Mouse (Mus musculus) CH12.LX (cell line): ENCODE measurements around the gene Ccdc86. TPM values are rescaled to one million over a fixed set of nuclear protein-coding genes. Genes with fewer than 3 reads are reported as not detected.

ENCODE experiments used
- DNase-seq: peaks from one replicate; pipeline ENCODE4 v3.0.0-alpha.2; 2013; ENCODE audit errors: extremely low read depth
- H3K27ac ChIP-seq: 2 replicates; pipeline ENCODE4 v1.5.1; 2012; ENCODE audit warnings: low read depth, mild to moderate bottlenecking, control low read depth, moderate library complexity; ENCODE audit not compliant: insufficient read depth
- H3K27me3 ChIP-seq: replicated peaks from 2 replicates; pipeline ENCODE3; 2012; ENCODE audit warnings: inconsistent platforms
- H3K36me3 ChIP-seq, 2 experiments: replicated peaks in 1 of 2; 2 replicates each; pipeline versions ENCODE3 to v1.6.1; 2012; ENCODE audit warnings: inconsistent platforms in 1 of 2, low read length in 1 of 2, mild to moderate bottlenecking in 1 of 2, mixed read lengths in 1 of 2, moderate library complexity in 1 of 2; ENCODE audit not compliant: control insufficient read depth in 1 of 2, insufficient read depth in 1 of 2
- H3K4me1 ChIP-seq, 2 experiments: 2 replicates each; pipeline ENCODE4 v1.6.1; 2012; ENCODE audit warnings: inconsistent platforms in 1 of 2, moderate library complexity in 1 of 2; ENCODE audit not compliant: insufficient read depth in 2 of 2, control insufficient read depth in 1 of 2
- H3K4me2 ChIP-seq: 2 replicates; pipeline ENCODE4 v1.6.1; 2012; ENCODE audit warnings: low read depth, mild to moderate bottlenecking, control low read depth; ENCODE audit not compliant: poor library complexity, insufficient read depth, severe bottlenecking
- H3K4me3 ChIP-seq, 3 experiments: fragments of 150-350 bp in 1 of 3; sonication (generic) in 1 of 3; replicated peaks in 1 of 3; 2 replicates each; pipeline versions ENCODE3 to v1.5.1; 2011 to 2012; ENCODE audit warnings: low read depth in 2 of 3, low read length in 2 of 3, mild to moderate bottlenecking in 2 of 3, moderate library complexity in 2 of 3, control low read depth in 1 of 3, improper control_type of control experiment in 1 of 3, inconsistent platforms in 1 of 3, mixed read lengths in 1 of 3; ENCODE audit not compliant: poor library complexity in 1 of 3
- H3K79me2 ChIP-seq: replicated peaks from 2 replicates; pipeline ENCODE4 v1.6.1; 2012; ENCODE audit warnings: mild to moderate bottlenecking, moderate library complexity; ENCODE audit not compliant: control insufficient read depth, poor library complexity, insufficient read depth, severe bottlenecking; ENCODE audit errors: extremely low read depth
- H3K9ac ChIP-seq: 2 replicates; pipeline ENCODE4 v1.6.1; 2012; ENCODE audit warnings: low read depth, mild to moderate bottlenecking, control low read depth, moderate library complexity; ENCODE audit not compliant: insufficient read depth
- H3K9me3 ChIP-seq: replicated peaks from 2 replicates; pipeline ENCODE3; 2012; ENCODE audit warnings: low read length, inconsistent platforms, mixed read lengths
- BHLHE40 ChIP-seq: IDR thresholded peaks from 2 replicates; pipeline ENCODE4 v1.6.1; 2011; ENCODE audit warnings: mild to moderate bottlenecking, low read depth, low read length, improper control_type of control experiment
- CTCF ChIP-seq, 2 experiments: IDR thresholded peaks in 1 of 2; conservative IDR thresholded peaks in 1 of 2; 2 replicates each; pipeline ENCODE4 v1.5.1; 2011 to 2012; ENCODE audit warnings: low read depth in 2 of 2, low read length in 2 of 2, improper control_type of control experiment in 1 of 2, inconsistent platforms in 1 of 2, mild to moderate bottlenecking in 1 of 2, moderate library complexity in 1 of 2
- E2F4 ChIP-seq: IDR thresholded peaks from 2 replicates; pipeline ENCODE4 v1.6.1; 2011; ENCODE audit warnings: low read depth, low read length, improper control_type of control experiment; ENCODE audit not compliant: insufficient replicate concordance
- ELF1 ChIP-seq: IDR thresholded peaks from 2 replicates; pipeline ENCODE4 v1.6.1; 2014; ENCODE audit warnings: low read depth, mild to moderate bottlenecking, inconsistent platforms, low read length, improper control_type of control experiment
- EP300 ChIP-seq: IDR thresholded peaks from 2 replicates; pipeline ENCODE4 v1.6.1; 2011; ENCODE audit warnings: low read length, improper control_type of control experiment
- ETS1 ChIP-seq: conservative IDR thresholded peaks from 2 replicates; pipeline ENCODE4 v1.6.1; 2012; ENCODE audit warnings: low read depth, mild to moderate bottlenecking, inconsistent platforms, low read length, improper control_type of control experiment, moderate library complexity
- GABPA ChIP-seq: IDR thresholded peaks from 2 replicates; pipeline ENCODE4 v1.6.1; 2012; ENCODE audit warnings: low read depth, low read length, improper control_type of control experiment, inconsistent platforms; ENCODE audit not compliant: insufficient replicate concordance
- HCFC1 ChIP-seq: IDR thresholded peaks from 2 replicates; pipeline ENCODE4 v1.6.1; 2012; ENCODE audit warnings: low read depth, mild to moderate bottlenecking, inconsistent platforms, low read length, improper control_type of control experiment
- IRF4 ChIP-seq: IDR thresholded peaks from 2 replicates; pipeline ENCODE4 v1.6.1; 2014; ENCODE audit warnings: low read depth, mild to moderate bottlenecking, inconsistent platforms, low read length, improper control_type of control experiment
- JUN ChIP-seq: IDR thresholded peaks from 2 replicates; pipeline ENCODE4 v1.6.1; 2011; ENCODE audit warnings: low read depth, mild to moderate bottlenecking, low read length, improper control_type of control experiment, moderate library complexity; ENCODE audit not compliant: insufficient read depth
- JUND ChIP-seq: conservative IDR thresholded peaks from 2 replicates; pipeline ENCODE4 v1.6.1; 2011; ENCODE audit warnings: low read depth, low read length, improper control_type of control experiment
- MAFK ChIP-seq: IDR thresholded peaks from 2 replicates; pipeline ENCODE4 v1.6.1; 2011; ENCODE audit warnings: low read length, improper control_type of control experiment; ENCODE audit not compliant: insufficient replicate concordance
- MAX ChIP-seq: IDR thresholded peaks from 2 replicates; pipeline ENCODE4 v1.6.1; 2011; ENCODE audit warnings: low read length, improper control_type of control experiment
- MEF2A ChIP-seq: IDR thresholded peaks from 2 replicates; pipeline ENCODE4 v1.6.1; 2014; ENCODE audit warnings: low read depth, mild to moderate bottlenecking, inconsistent platforms, low read length, improper control_type of control experiment, borderline replicate concordance
- MYC ChIP-seq: IDR thresholded peaks from 2 replicates; pipeline ENCODE4 v1.6.1; 2011; ENCODE audit warnings: low read depth, mild to moderate bottlenecking, improper control_type of control experiment, low read length
- NELFE ChIP-seq: IDR thresholded peaks from 2 replicates; pipeline ENCODE4 v1.6.1; 2011; ENCODE audit warnings: low read depth, low read length, improper control_type of control experiment
- RAD21 ChIP-seq: IDR thresholded peaks from 2 replicates; pipeline ENCODE4 v1.6.1; 2011; ENCODE audit warnings: low read depth, mild to moderate bottlenecking, low read length, improper control_type of control experiment, moderate library complexity
- SMC3 ChIP-seq: IDR thresholded peaks from 2 replicates; pipeline ENCODE4 v1.6.1; 2011; ENCODE audit warnings: low read depth, low read length, improper control_type of control experiment
- TBP ChIP-seq: conservative IDR thresholded peaks from 2 replicates; pipeline ENCODE4 v1.6.1; 2011; ENCODE audit warnings: low read depth, low read length, improper control_type of control experiment
- ZKSCAN1 ChIP-seq: IDR thresholded peaks from 2 replicates; pipeline ENCODE4 v1.6.1; 2012; ENCODE audit warnings: low read depth, inconsistent platforms, low read length, improper control_type of control experiment, borderline replicate concordance
- ZNF384 ChIP-seq: IDR thresholded peaks from 2 replicates; pipeline ENCODE4 v1.6.1; 2012; ENCODE audit warnings: low read depth, low read length, improper control_type of control experiment, inconsistent platforms
- dilution Hi-C: fragments of 300-500 bp; cut with MboI; formaldehyde crosslinking; loops from 2 replicates; pipeline ENCODE4 v1.14.3; 2020; ENCODE audit warnings: low sequenced_read_pairs; ENCODE audit not compliant: extremely low pct_unique_long_range_greater_than_20kb, extremely low pct_ligation_motif_present
- in situ Hi-C: fragments of 300-500 bp; cut with MboI; formaldehyde crosslinking; loops from 3 replicates; pipeline ENCODE4 v1.14.3; 2019; ENCODE audit warnings: low sequenced_read_pairs, low pct_ligation_motif_present, low pct_unique_long_range_greater_than_20kb, mixed read lengths
- polyA plus RNA-seq: library from polyadenylated mRNA; unstranded; fragments of >175 nt; gene quantifications from 2 replicates; pipeline ENCODE4 v1.2.1, GENCODE M21; 2012; ENCODE audit warnings: low read depth; ENCODE audit not compliant: insufficient read length
- total RNA-seq, 2 experiments: library from RNA; depleted of rRNA; stranded (reverse); fragments of 300-350 nt in 1 of 2; fragments of >200 nt in 1 of 2; gene quantifications; 2 replicates each; pipeline ENCODE4 v1.2.3; 2012 to 2014

Ccdc86 gene
- total and polyA plus RNA-seq, 3 experiments: 9.5 to 44.8 (median 10.8) TPM

DNA sequence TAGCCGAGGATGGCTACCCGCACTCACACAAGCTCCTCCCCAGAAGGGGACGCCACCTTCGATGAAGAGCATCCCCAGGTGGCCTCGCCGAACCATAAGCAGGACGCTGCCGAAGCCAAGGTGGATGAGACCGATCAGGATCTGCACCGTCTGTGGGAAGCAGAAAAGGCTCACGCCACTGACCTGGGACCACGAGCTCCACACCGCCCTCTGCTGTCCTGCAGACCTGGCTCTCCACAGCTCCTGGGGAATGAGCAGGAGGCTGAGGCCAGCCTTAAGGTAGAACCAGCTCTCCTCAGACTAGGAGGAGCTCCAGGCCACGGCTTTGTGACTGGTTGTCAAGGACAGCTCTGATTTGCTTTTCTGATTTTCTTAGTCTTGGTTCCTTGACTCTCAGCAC, 34.1 kb upstream of the Ccdc86 start:
- Histone ChIP-seq H3K79me2 (no peaks in the 10 kb centered on the region), H3K4me1 (peaks cover 4 to 20% of the 10 kb centered on the region in 2 experiments), H3K9ac (no peak overlapping the region), H3K36me3 (no peaks in the 10 kb centered on the region), H3K27ac (no peak overlapping the region), H3K27me3 (peaks cover 2% of the 10 kb centered on the region), H3K4me3 (peak overlapping the region in 1 of 3 experiments; percentile 21), H3K4me2 (peak overlapping the region; percentile 17; the same call in 1 of the 2 replicates), H3K9me3 (no peaks in the 10 kb centered on the region)
- TF ChIP-seq MYC (no peak), SMC3 (peak; percentile 30; the same call in 1 of the 2 replicates), MAX (peak; percentile 27; the same call in 1 of the 2 replicates), ZKSCAN1 (no peak), CTCF (conservative IDR thresholded peaks at IDR 0.05 in 1 of 2, IDR thresholded peaks at IDR 0.05 in 1 of 2; ENCODE audit: low read depth in 2 of 2, low read length in 2 of 2) (peak in 1 of 2 experiments; percentile 61; a peak in 2 of 4 replicates), EP300 (no peak)
- in situ Hi-C loops: no loop called here
- peak; percentile 27 for DNase-seq
- dilution Hi-C loops: no loop called here

DNA sequence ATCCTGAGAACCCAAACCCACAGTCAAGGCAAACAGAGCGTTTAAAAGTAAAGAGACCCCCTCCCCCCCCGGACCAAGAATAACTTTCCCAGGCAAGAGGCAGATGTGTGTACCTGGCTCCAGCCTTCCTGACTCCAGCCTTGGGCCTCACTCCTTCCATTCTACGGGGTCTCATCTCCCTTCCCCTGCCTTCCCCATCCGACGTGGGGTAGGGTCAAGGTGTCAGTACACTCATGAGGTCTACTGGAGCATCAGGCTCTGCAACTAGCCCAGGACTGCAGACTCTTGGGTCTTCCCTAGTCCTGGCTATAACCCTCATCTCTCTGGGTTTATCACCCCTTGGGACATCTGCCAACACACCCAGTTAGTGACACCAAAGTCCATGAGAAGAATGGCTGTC, 31.1 kb upstream of the Ccdc86 start:
- Histone ChIP-seq H3K4me1 (peaks cover 4 to 20% of the 10 kb centered on the region in 2 experiments), H3K36me3 (no peaks in the 10 kb centered on the region), H3K9ac (peak overlapping the region; percentile 16; the same call in 1 of the 2 replicates), H3K4me2 (peak overlapping the region; percentile 100), H3K27ac (no peak overlapping the region), H3K9me3 (no peaks in the 10 kb centered on the region), H3K79me2 (no peaks in the 10 kb centered on the region), H3K27me3 (peaks cover 5% of the 10 kb centered on the region), H3K4me3 (peak overlapping the region; percentile 53 to 73 (median 54))
- no peak for DNase-seq
- dilution Hi-C loops (no loop called here), in situ Hi-C loops (no loop called here)
- no peak for TF ChIP-seq ZKSCAN1
- no peak for TF ChIP-seq IRF4
- TF ChIP-seq BHLHE40: no peak; the same call in 1 of the 2 replicates

DNA sequence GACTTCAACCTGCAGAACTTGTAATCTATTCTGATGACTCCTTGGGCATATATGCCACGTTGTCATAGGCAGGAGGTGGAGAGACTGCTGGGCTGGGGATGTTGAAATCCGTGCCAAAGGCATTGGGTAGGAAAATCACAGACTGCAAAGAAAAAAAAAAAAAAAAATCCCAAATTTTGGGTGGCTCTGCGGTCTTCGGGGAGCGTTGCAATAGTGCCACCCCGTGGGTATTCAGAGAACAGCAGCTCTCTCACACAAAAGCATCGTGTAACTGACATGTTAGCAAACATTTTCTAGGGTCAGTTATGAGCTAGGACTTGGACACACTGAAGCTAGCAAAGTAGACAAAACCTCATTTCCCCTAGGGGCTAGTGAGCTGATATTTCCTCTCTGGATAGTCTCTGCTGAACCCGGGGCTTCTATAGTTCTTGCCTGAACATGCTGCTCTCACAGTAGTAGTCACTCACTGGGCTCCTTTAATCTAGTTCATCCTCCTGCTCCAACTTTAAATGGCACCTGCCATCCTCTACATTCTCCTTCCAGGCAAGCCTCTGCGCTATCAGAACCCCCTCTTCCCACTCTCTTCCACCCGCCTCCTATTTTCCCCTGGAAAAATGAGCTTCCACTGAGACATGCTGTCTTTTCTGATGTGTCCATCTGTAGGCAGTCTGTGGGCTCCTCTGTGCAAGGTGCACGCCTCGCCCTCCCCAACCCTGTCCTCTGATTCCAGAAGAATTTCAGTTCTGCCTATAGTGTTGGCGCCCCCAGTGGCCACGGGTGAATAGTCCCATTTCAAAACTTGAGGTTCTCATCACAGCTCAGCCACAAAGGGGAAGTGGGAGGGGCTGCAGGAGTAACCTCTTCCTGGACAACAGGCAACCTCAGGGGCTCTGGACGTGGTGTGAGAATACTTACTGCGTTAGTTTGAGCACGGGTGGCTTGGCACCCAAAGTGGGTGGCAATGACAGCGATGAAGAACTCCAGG, 30.4 kb upstream of the Ccdc86 start:
- H3K27ac ChIP-seq: no peak overlapping the region
- H3K79me2 ChIP-seq: no peaks in the 10 kb centered on the region
- H3K36me3 ChIP-seq: no peaks in the 10 kb centered on the region
- H3K4me3 ChIP-seq: peak overlapping the region; percentile 53 to 73 (median 54)
- peaks cover 5% of the 10 kb centered on the region for H3K27me3 ChIP-seq
- dilution Hi-C loops: no loop called here
- DNase-seq: peak; percentile 95
- H3K4me1 ChIP-seq: peaks cover 4 to 20% of the 10 kb centered on the region in 2 experiments
- in situ Hi-C loops: no loop called here
- peak overlapping the region; percentile 44; the same call in 1 of the 2 replicates for H3K9ac ChIP-seq
- H3K9me3 ChIP-seq: no peaks in the 10 kb centered on the region
- peak overlapping the region; percentile 100 for H3K4me2 ChIP-seq
- TF ChIP-seq JUND (0 out of 2 replicates have a peak, but pooled peaks have one; percentile 37), ELF1 (peak; percentile 85), GABPA (no peak), SMC3 (peak; percentile 62), MYC (no peak), TBP (no peak), RAD21 (peak; percentile 81), NELFE (peak; percentile 59), E2F4 (no peak), MEF2A (0 out of 2 replicates have a peak, but pooled peaks have one; percentile 36), HCFC1 (peak; percentile 39; the same call in 1 of the 2 replicates), CTCF (conservative IDR thresholded peaks at IDR 0.05 in 1 of 2, IDR thresholded peaks at IDR 0.05 in 1 of 2; ENCODE audit: low read depth in 2 of 2, low read length in 2 of 2) (peak; percentile 85 to 87), MAFK (no peak), ETS1 (0 out of 2 replicates have a peak, but pooled peaks have one; percentile 8), ZNF384 (peak; percentile 96), JUN (no peak)
